In the genomic region with DNA sequence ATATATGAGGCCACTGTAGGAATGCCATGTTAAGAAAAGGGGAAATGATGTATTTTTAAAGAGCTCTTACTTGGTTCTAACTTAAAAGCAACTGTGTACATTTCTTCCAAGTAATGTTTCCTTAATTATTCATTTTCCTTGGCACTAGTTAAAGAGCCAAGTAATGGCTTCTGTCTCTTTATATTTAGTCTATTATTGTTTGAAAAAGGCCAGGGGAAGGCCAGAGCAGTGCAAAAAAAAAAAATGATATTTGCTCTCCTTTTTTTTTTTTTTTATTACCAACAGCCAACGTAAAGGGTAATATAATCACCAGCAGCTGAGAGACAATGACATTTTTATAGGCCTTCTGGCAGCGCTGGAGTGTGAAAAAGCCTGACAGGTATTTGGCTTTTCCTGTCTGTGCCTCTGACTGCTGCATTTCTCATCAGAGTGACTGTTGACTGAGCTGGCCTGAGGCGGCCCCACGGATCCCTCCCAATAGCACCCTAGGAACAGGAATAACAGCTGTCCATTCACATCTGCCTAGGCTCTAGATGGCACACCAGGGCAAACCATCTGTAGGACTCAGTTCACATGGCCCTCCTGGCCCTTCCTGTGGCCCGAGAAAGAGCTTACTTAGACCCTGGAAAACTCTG, we compare ENCODE assay signal across 15 mouse cellular contexts.
DNase-seq lines count a peak whose midpoint lies in the region; ATAC-seq lines count a peak whose summit lies in the region.
"Had no signal": no experiment of that assay in that cellular context is flagged by ENCODE, and none has a peak within 500 bp of the region (broad histone marks: within the 10 kb centered on the region; RNA-seq: fewer than 3 reads in every experiment).

No protein-coding gene starts in this region.

- no peaks in the 10 kb centered on the region for H3K27me3 ChIP-seq in embryonic facial prominence, embryonic 14.5 days (replicated peaks; ENCODE audit: control insufficient read depth, insufficient read depth, low read length)
- no peaks in the 10 kb centered on the region for H3K27me3 ChIP-seq in limb, embryonic 15.5 days
- no peaks in the 10 kb centered on the region for H3K27me3 ChIP-seq in forebrain, embryonic 14.5 days (replicated peaks; ENCODE audit: control insufficient read depth, insufficient read depth, low read length)

- ATAC-seq in embryonic facial prominence, embryonic 14.5 days (ENCODE audit: low read depth): no peak
- 0 out of 2 replicates have a peak, but pooled peaks have one; percentile 44 for ATAC-seq in limb, embryonic 15.5 days (ENCODE audit: insufficient number of reproducible peaks, low FRiP score, low TSS enrichment, low read depth)
- ATAC-seq in forebrain, embryonic 14.5 days: no peak; the same call in 1 of the 2 replicates
- ATAC-seq: forebrain, postnatal 0 days had no signal

- no peaks in the 10 kb centered on the region for H3K9me3 ChIP-seq in embryonic facial prominence, embryonic 14.5 days (ENCODE audit: control insufficient read depth, low read length)
- H3K9me3 ChIP-seq in limb, embryonic 15.5 days: no peaks in the 10 kb centered on the region
- no peaks in the 10 kb centered on the region for H3K9me3 ChIP-seq in forebrain, embryonic 14.5 days (replicated peaks; ENCODE audit: control insufficient read depth, low read length)
- H3K9me3 ChIP-seq: heart, embryonic 10.5 days had no signal

- no peaks in the 10 kb centered on the region for H3K36me3 ChIP-seq in embryonic facial prominence, embryonic 14.5 days (ENCODE audit: control insufficient read depth, insufficient read depth, low read length)
- H3K36me3 ChIP-seq in limb, embryonic 15.5 days: no peaks in the 10 kb centered on the region
- no peaks in the 10 kb centered on the region for H3K36me3 ChIP-seq in forebrain, embryonic 14.5 days (ENCODE audit: control insufficient read depth, insufficient read depth, low read length)
- H3K36me3 ChIP-seq: heart, embryonic 10.5 days had no signal

- H3K27ac ChIP-seq in embryonic facial prominence, embryonic 14.5 days (replicated peaks; ENCODE audit: low read depth, low read length): no peak overlapping the region
- H3K27ac ChIP-seq in limb, embryonic 15.5 days: peak overlapping the region; percentile 47; the same call in 1 of the 2 replicates
- H3K27ac ChIP-seq in forebrain, embryonic 14.5 days (ENCODE audit: low read depth, low read length): no peak overlapping the region; the same call in 1 of the 2 replicates
- H3K27ac ChIP-seq: heart, embryonic 10.5 days; macrophage had no signal

- 23% methylated on average over 5 of the region's 5 CpGs for WGBS in embryonic facial prominence, embryonic 14.5 days
- 5% methylated on average over 5 of the region's 5 CpGs for WGBS in limb, embryonic 15.5 days
- WGBS in forebrain, embryonic 14.5 days: 55% methylated on average over 5 of the region's 5 CpGs

- peak; percentile 21 for DNase-seq in heart, postnatal 4 days
- no peak for DNase-seq in heart, adult 8-10 months (ENCODE audit: low spot score)
- peak; percentile 11 for DNase-seq in lung, postnatal 14 days
- no peak for DNase-seq in lung, postnatal 36 days
- DNase-seq in embryonic facial prominence, embryonic 14.5 days (ENCODE audit: low spot score): peak; percentile 63
- no peak for DNase-seq in forebrain, embryonic 14.5 days (ENCODE audit: low spot score)
- no peak for DNase-seq in Muller cell, postnatal 12 days (ENCODE audit: inconsistent ontology term)
- DNase-seq: embryo, embryonic 11 days; forebrain, postnatal 0 days; kidney, adult 9 months; right cerebral cortex, postnatal 4 days; thymus, adult 18-20 months had no signal

- H3K9ac ChIP-seq in embryonic facial prominence, embryonic 14.5 days (ENCODE audit: low read depth, low read length): no peak overlapping the region
- no peak overlapping the region for H3K9ac ChIP-seq in limb, embryonic 15.5 days
- H3K9ac ChIP-seq in forebrain, embryonic 14.5 days (ENCODE audit: low read length): no peak overlapping the region
- H3K9ac ChIP-seq: forebrain, postnatal 0 days had no signal

- H3K4me3 ChIP-seq in embryonic facial prominence, embryonic 14.5 days (ENCODE audit: low read depth, low read length): no peak overlapping the region
- no peak overlapping the region for H3K4me3 ChIP-seq in limb, embryonic 15.5 days
- H3K4me3 ChIP-seq in forebrain, embryonic 14.5 days (ENCODE audit: low read depth, low read length): no peak overlapping the region
- H3K4me3 ChIP-seq: heart, embryonic 10.5 days had no signal

- 0 out of 2 replicates have a peak, but pooled peaks cover 5% of the 10 kb centered on the region for H3K4me1 ChIP-seq in embryonic facial prominence, embryonic 14.5 days (ENCODE audit: control insufficient read depth, insufficient read depth, low read length)
- peaks cover 14% of the 10 kb centered on the region for H3K4me1 ChIP-seq in limb, embryonic 15.5 days
- peaks cover 12% of the 10 kb centered on the region for H3K4me1 ChIP-seq in forebrain, embryonic 14.5 days (ENCODE audit: control insufficient read depth, insufficient read depth, low read length)

- H3K4me2 ChIP-seq in embryonic facial prominence, embryonic 14.5 days (ENCODE audit: low read depth, low read length): no peak overlapping the region
- H3K4me2 ChIP-seq in limb, embryonic 15.5 days: no peak overlapping the region
- no peak overlapping the region for H3K4me2 ChIP-seq in forebrain, embryonic 14.5 days (ENCODE audit: low read length)

Comparison
In these comparisons a context has a peak if more than half of its experiments do, and no peak if none do; other contexts are left out.
1. DNase-seq: peak in heart, postnatal 4 days (single experiment), lung, postnatal 14 days (single experiment) and embryonic facial prominence, embryonic 14.5 days (single experiment); none in heart, adult 8-10 months (single experiment), lung, postnatal 36 days (single experiment), forebrain, embryonic 14.5 days (single experiment) and Muller cell, postnatal 12 days (single experiment).